Mouse (Mus musculus) gastrocnemius, adult 2 months (tissue): Measurements from ENCODE around the gene Lars2. TPM values are rescaled to one million over a fixed set of nuclear protein-coding genes. Genes with fewer than 3 reads are reported as not detected.
A peak's percentile ranks its signal among the peaks of the same experiment; 100 is the strongest.
"Not testable (repeated sequence)": the region's sequence is repeated elsewhere in the genome, so short reads cannot be mapped to it uniquely, and the experiment has no call there.

Experiments
- DNase-seq: peaks from one replicate; pipeline ENCODE4 v3.0.0; 2022
- H3K27ac ChIP-seq: fragments of 200-600 bp; 2 replicates; pipeline ENCODE4 v1.8.1; 2022; ENCODE audit warnings: mild to moderate bottlenecking
- H3K4me3 ChIP-seq: fragments of 200-600 bp; 2 replicates; pipeline ENCODE4 v1.8.1; 2022; ENCODE audit warnings: mild to moderate bottlenecking, moderate library complexity
- CTCF ChIP-seq: fragments of 200-600 bp; IDR thresholded peaks from 2 replicates; pipeline ENCODE4 v1.8.1; 2022; ENCODE audit warnings: antibody characterized with exemption, mild to moderate bottlenecking, moderate library complexity
- intact Hi-C: fragments of 180-260 bp; cut with DNase I; formaldehyde crosslinking; loops from one replicate; pipeline ENCODE4 v1.15.1; 2025
- total RNA-seq, 2 experiments: library from RNA; stranded (reverse); gene quantifications; 2 replicates each; pipeline ENCODE4 v1.2.3; 2021

Gene Lars2
- total RNA-seq, 2 experiments from 2014 or later, result 22.9 to 24.3 TPM

DNA sequence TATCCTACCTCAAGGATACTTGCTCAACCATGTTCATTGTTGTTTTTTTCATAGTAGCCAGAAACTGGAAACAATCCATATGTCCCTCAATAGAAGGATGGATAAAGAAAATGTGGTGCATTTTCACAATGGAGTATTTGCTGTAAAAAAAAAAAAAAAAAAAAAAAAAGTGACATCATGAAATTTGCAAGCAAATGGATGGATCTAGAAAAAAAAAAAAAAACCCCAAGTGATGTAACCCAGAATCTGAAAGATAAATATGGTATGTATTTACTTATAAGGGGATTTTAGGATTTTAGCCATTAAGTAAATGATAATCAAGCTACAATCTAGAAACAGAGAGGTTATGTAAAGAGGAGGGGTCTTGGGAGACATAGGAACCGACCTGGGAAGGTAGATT, 1.4 kb upstream of the Lars2 start:
- intact Hi-C loops, result loop anchor here (5.0 to 10.0 kb wide), 3 partner anchors 103 to 251 kb away; partner anchors contain the start of genes Exosc7, Sacm1l, Tmem158 and Zdhhc3
- Histone ChIP-seq H3K4me3 (no peak overlapping the region), H3K27ac (no peak overlapping the region)
- no peak for TF ChIP-seq CTCF
- DNase-seq, result no peak

DNA sequence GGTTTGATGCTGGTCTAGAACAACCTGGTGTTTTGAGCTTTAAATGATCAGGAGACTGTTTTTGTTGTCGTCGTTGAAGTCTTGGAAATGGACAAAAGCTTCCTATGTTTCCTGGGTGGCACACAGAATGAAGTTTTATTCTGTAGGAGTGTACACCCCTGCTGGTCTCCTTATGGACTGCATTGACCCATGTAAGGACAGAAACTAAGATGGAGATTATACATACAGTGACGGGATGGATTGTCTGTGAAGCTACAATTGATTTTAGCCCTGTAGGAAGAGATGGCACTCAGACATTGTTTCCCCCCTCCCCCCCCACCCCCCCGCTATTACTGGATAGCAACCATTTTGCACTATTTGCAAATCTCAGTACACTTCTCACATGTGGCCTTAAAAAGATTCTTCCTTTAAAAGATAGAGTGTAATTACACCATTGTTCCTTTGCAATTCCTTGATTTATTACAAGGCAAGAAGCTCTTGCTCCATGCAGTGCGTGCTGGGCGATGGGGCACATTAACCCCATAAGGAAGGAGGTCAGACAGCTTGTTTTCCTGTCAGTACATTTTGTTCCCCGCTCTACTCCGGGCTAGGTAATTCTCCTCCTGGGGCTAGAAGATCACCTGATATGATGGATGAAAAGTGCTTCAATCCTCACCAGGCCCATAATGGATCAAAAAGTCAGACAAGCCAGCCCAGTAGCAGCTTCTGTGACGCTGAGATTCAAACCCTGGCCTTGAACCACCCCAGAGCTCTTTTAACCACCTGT, 602 bp upstream of the Lars2 start:
- Histone ChIP-seq H3K27ac (peak overlapping the region; percentile 89), H3K4me3 (peak overlapping the region; percentile 89)
- intact Hi-C loops, result loop anchor here (5.0 to 10.0 kb wide), 3 partner anchors 104 to 251 kb away; partner anchors contain the start of genes Exosc7, Sacm1l, Tmem158 and Zdhhc3
- no peak for TF ChIP-seq CTCF
- no peak for DNase-seq

DNA sequence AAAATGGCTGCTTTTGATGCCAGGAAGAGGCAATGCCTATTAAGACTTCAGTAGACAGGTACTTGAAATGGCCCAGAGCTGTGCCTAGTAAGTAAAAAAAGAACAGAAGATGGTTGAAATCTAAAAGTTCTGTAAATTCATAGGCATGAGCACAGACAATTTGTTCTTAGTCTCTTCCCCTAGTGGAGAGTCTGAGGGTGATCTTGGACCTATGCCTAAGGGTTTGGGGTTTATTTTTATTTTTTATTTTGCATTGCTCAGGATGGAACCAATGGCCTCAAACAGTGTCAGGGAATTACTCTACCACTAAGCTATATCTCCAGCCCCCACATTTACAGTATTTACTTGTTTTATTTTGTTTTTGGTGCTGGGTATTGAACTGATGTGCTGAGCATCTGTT, 909 bp downstream of the Lars2 start:
- intact Hi-C loops, result loop anchor here (5.0 to 10.0 kb wide), 3 partner anchors 105 to 253 kb away; partner anchors contain the start of genes Exosc7, Sacm1l, Tmem158 and Zdhhc3
- DNase-seq, result no peak

DNA sequence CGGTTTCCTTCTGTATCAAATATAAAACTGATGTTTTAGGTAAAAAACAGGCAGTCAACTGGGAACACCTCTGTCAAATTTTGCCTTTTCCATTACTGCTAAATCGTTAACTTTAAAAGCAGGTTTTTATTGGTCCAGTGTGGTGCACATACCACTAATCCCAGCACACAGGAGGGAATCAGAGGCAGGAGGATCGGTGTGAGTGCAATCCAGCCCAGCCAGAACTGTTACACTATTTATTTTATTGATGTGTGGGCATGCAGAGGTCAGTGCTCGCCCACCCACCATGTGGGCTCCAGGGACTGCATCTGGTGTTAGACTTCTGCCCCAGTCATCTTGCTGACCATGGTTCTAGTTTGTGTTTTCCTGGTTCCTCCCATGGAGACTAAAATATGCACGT, 15.7 kb downstream of the Lars2 start:
- no peak for DNase-seq
- TF ChIP-seq CTCF, result no peak
- H3K4me3 ChIP-seq, result no peak overlapping the region
- no peak overlapping the region for H3K27ac ChIP-seq
- intact Hi-C loops, result no loop called here

More for the DNA sequence above, 909 bp downstream of the Lars2 start:
- TF ChIP-seq CTCF, result no peak
- H3K4me3 ChIP-seq, result peak overlapping the region; percentile 89
- no peak overlapping the region for H3K27ac ChIP-seq

DNA sequence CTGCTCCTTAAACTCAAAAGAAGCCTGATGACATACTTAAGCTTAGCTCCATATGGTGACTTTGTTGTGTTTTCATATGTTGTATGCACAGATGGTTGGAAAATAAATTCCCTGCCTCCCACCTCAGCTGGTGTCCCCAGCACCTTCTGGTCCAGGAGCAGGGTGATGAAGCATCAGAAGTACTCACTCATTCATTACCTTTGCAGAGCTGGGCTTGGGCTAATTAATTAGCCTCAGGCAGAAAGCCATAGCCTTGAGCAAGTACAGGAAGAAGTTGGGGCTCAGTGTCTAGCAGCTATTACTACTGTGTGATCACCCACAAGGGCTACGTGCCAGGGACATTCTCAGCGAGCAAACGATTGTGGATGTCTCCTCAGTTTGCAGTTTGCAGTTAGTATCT, 18.0 kb downstream of the Lars2 start:
- DNase-seq, result peak; percentile 47
- peak overlapping the region; percentile 43 for H3K27ac ChIP-seq
- H3K4me3 ChIP-seq, result no peak overlapping the region
- no peak for TF ChIP-seq CTCF
- intact Hi-C loops, result no loop called here

DNA sequence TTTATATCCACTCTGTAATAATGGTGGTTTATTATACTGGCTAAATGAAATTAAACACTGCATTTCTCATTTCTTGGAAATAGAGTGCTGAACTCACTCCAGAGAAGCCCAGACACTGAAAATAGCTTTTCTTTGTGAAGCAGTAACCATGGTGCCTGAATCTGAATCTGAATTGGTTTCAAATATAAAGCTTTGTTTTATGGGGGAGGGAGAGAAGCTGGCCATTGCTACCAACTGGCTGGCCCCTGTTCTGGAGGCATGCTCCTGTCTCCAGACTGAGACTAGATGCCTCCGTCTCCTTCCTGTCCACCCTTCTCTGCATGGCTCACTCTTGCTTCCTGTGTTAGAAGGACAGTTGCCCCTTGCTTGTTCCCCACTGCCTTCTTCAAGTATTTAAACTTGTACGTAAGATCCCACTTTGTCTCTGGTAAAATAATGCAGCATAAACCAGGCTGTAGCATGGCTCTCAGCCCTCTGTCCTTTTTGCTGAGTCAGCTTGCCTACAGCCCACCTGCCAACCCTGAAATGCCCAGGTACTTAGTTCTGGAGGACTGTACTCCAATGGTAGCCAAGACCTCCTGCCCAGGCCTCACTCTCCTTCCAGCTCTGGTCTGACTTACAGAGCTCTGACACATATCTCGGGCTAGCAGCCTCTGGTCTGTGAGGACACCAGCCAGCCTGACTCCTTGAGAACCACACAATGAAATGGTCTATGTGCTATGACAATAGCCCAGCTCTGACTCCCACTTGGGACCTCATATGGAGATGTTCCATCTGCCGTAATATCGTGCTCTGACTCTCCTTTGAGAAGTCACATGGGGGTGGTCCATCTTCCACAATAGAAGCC, 18.8 kb downstream of the Lars2 start:
- no peak for DNase-seq
- intact Hi-C loops, result no loop called here
- Histone ChIP-seq H3K4me3 (no peak overlapping the region), H3K27ac (peak overlapping the region; percentile 43; the same call in 1 of the 2 replicates)
- no peak for TF ChIP-seq CTCF

DNA sequence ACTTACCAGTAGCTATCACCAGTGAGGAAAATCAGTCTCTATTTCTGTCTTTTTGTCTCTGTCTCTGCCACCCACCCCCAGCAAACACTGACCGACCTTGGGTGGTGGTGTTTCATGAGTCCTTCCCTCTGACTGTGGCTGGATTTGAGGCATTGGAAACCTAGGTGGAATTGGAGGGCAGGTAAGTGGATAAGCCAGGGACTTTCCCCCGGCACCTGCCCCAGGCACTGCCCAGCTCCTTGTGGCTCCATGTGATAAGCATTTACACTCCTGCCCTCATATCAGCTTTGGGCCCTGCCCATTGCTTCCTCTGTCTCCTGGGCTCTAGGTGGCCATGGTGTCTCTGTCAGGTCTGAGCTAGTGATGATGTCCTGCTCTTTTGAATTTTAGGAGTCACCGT, 19.6 kb downstream of the Lars2 start:
- no peak for DNase-seq
- no peak for TF ChIP-seq CTCF
- no peak overlapping the region for H3K27ac ChIP-seq
- intact Hi-C loops, result no loop called here
- H3K4me3 ChIP-seq, result no peak overlapping the region

DNA sequence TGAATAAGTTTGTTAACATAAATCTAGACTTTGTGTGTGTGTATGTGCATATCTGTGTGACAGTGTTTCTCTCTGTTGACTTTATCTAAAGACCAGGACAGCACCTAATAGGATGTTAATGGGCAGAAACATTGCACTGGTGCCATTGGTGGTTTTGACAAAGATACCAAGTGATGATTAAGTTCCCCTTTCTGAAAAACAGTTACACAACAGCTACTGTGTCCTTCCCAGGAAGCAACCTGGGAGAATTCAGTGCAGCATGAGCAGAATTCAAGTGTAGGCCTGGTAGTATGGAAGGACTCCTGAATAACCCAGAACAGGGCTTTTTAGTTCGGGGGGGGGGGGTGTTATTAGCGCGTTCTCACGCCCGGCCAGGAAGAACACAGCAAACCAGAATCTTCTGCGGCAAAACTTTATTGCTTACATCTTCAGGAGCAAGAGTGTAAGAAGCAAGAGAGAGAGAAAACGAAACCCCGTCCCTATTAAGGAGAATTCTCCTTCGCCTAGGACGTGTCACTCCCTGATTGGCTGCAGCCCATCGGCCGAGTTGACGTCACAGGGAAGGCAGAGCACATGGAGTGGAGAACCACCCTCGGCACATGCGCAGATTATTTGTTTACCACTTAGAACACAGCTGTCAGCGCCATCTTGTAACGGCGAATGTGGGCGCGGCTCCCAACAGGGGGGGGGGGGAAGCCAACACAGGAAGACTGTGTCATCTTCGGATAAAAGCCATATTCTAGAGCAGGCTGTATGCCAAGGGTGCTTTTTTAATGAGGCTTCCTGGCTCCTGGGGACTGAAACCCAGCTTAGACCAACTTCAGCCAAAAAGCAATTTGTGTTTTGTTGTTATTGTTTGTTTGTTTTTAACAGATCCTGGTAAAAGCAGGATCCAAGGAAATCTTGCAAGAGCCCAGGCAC, 21.6 kb downstream of the Lars2 start:
- DNase-seq, H3K27ac ChIP-seq, intact Hi-C loops, H3K4me3 ChIP-seq: not testable (repeated sequence)

DNA sequence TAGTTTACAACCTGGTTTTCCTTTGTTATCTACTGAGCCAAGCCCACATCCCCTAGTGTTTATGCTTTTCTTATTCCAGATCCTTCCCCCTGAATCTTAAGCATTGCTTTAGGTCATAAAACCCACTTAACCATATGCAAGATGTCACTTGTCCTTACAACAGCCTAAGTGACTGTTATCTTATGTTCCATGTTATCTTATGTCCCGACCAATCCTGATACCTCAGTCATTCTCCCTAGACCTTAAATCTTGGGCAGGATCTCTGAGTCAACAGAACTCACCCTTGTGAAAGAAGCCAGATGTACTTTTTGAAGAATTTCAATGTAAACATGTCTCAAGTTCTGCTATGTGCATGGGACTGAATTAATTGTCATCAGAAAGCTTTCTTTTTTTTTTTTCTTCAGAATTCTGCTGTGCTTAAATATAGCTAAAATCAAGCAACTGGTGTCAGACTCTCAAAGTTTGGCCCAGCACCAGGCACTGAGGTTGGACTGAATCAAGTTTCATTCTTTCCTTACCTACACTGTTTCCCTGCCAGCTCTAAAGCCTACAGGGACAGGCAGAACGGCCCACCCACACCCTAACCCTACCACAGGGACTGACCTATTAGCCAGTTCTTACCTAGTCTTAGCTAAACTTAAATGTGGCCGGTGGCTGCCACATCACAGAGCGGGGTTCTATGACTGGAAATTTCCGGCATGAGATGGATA, 24.6 kb downstream of the Lars2 start:
- no peak overlapping the region for H3K4me3 ChIP-seq
- peak; percentile 66 for DNase-seq
- intact Hi-C loops, result no loop called here
- peak overlapping the region; percentile 79 for H3K27ac ChIP-seq
- TF ChIP-seq CTCF, result no peak

DNA sequence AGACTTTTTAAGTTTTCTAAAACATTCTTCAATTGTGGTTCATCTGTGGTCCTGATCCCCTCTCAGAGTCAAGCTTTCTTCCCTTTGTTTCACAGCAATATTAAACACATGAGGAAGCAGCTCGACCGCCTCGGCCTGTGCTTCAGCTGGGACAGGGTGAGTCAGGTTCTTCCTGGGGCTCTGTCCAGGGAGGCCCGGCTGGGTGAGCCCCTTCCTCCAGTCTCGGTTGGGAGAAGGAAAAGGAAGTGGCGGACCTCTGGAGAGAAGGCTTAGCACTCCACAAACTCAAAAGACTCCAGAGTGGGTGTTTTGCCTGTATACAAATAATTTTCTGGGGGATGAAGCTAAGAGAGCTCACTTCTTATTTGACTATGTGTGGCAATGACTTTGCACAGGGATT, 28.1 kb downstream of the Lars2 start:
- Histone ChIP-seq H3K27ac (no peak overlapping the region), H3K4me3 (no peak overlapping the region)
- TF ChIP-seq CTCF, result no peak
- intact Hi-C loops, result no loop called here
- no peak for DNase-seq

DNA sequence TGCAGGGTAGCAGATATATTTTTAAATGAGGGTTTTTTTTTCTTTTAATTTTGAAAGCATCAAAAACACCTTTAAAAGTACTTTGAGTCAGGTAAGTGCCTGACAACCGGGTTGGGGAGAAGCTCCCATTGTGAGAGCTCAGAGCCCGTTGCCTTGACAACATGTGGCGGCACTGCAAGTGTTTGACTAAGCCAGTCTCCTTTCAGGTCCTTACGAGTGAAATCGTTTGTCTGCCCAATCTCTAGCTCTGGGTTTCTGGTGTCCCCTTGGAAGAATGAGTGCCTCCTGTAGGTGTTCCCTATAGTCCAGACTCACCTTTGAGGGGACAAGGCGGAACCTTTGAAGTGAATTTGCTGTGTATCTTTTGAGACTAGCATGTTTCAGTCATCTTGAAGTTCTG, 31.0 kb downstream of the Lars2 start:
- no peak for TF ChIP-seq CTCF
- H3K27ac ChIP-seq, result no peak overlapping the region
- DNase-seq, result no peak
- intact Hi-C loops, result no loop called here
- H3K4me3 ChIP-seq, result no peak overlapping the region

DNA sequence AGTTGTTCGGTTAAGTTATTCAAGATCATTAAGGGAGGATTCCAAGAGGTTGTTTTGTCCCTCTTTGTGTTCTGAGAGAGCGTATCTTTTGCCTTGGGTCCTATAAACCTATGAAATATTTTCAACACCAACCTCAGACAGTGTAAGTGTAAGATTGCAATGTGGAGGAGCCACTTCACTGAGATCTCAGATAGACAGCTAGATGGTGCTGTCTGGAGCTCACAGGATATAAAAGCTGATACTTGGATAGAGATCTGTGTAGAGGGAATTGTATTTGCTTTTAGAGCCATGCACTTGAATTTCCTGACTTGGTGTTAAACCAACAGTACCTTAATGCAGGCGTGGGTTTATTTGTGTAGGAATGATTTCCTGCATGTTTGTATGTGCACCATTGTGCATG, 35.5 kb downstream of the Lars2 start:
- intact Hi-C loops, result no loop called here
- TF ChIP-seq CTCF, result peak; percentile 24; the same call in 1 of the 2 replicates
- no peak overlapping the region for H3K4me3 ChIP-seq
- no peak overlapping the region for H3K27ac ChIP-seq
- no peak for DNase-seq
